Mouse (Mus musculus) heart, embryonic 13.5 days (tissue): Measurements from ENCODE around the gene Fancc. TPM values are rescaled to one million over a fixed set of nuclear protein-coding genes. Genes with fewer than 3 reads are reported as not detected.

Experiments
- ATAC-seq: fragments of 200-750 bp; cut with Nextera tagmentation; 2 replicates; pipeline ENCODE4 v1.8.0; 2017; ENCODE audit warnings: moderate TSS enrichment; ENCODE audit not compliant: insufficient number of reproducible peaks, low FRiP score, low TSS enrichment; ENCODE audit errors: extremely low read depth
- H3K27ac ChIP-seq: fragments of 300-500 bp; sonication (generic); replicated peaks from 2 replicates; pipeline ENCODE4 v1.5.1; 2015; ENCODE audit warnings: moderate library complexity, mild to moderate bottlenecking, inconsistent platforms
- H3K27me3 ChIP-seq: fragments of 300-500 bp; sonication (generic); replicated peaks from 2 replicates; pipeline ENCODE4 v1.6.1; 2015; ENCODE audit warnings: mild to moderate bottlenecking, inconsistent platforms
- H3K36me3 ChIP-seq: fragments of 300-500 bp; sonication (generic); 2 replicates; pipeline ENCODE4 v1.6.1; 2015; ENCODE audit warnings: mild to moderate bottlenecking, inconsistent platforms
- H3K4me1 ChIP-seq: fragments of 300-500 bp; sonication (generic); 2 replicates; pipeline ENCODE4 v1.6.1; 2015; ENCODE audit warnings: inconsistent platforms
- H3K4me2 ChIP-seq: fragments of 300-500 bp; sonication (generic); 2 replicates; pipeline ENCODE4 v1.6.1; 2015; ENCODE audit warnings: inconsistent platforms, mild to moderate bottlenecking, moderate library complexity
- H3K4me3 ChIP-seq: fragments of 300-500 bp; sonication (generic); 2 replicates; pipeline ENCODE4 v1.5.1; 2015; ENCODE audit warnings: moderate library complexity, mild to moderate bottlenecking, inconsistent platforms
- H3K9ac ChIP-seq: fragments of 300-500 bp; sonication (generic); 2 replicates; pipeline ENCODE4 v1.6.1; 2015; ENCODE audit warnings: inconsistent platforms, mild to moderate bottlenecking, moderate library complexity
- H3K9me3 ChIP-seq: fragments of 300-500 bp; sonication (generic); 2 replicates; pipeline ENCODE4 v1.6.1; 2016; ENCODE audit warnings: inconsistent platforms
- WGBS: fragments of 180-500 bp; shearing (Covaris S2); methylation state at CpG from one replicate; pipeline ENCODE4 v1.1.7; 2015; ENCODE audit warnings: mixed read lengths; 5-methylcytosine and 5-hydroxymethylcytosine counted together
- polyA plus RNA-seq: library from polyadenylated mRNA; unstranded; fragments of >200 nt; fragmentation: Nextera tagmentation; extraction: Ambion mirVana; gene quantifications from 2 replicates; pipeline ENCODE4 v1.2.1, GENCODE M21; 2015

Fancc gene
- polyA plus RNA-seq, 1 experiment from 2014 or later, result 14.0 TPM

DNA sequence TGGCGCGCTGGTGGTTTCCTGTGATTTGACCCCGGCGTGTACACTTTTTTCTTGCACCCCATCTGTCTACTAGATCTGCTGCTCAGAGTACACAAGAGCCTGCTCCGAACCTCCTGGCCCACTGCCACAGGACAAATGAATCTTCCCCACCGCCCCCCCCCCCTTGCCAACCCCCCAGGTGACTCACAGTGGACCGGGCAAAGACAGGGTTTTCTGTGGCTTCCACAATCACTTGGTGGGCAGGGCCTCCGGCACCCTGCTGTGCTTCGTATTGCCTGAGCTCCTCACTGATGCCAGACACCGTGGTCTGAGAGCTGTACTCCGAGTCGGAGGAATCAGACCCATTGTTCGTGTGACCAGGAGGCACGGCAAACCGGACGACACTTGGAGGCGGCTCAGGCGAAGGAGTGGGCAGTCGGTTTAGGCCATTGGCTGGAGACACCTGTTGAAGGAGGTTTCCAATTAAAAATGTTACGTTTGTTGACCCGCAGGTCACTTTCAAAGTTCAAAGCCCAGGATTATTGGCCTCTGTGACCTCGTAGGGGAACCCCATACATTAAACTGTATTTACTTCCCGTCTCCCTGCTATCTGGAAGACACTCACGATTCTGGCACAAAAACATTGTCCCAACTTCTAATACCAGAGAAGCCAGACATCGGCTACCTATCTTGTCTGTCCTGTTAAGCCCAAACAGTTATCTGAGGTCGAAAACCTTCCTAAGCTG lies 16.5 kb upstream of the Fancc start:
- Histone ChIP-seq H3K27me3 (no peaks in the 10 kb centered on the region), H3K9ac (no peak overlapping the region), H3K9me3 (no peaks in the 10 kb centered on the region), H3K4me3 (no peak overlapping the region), H3K27ac (no peak overlapping the region), H3K4me2 (no peak overlapping the region), H3K36me3 (peaks cover 98% of the 10 kb centered on the region), H3K4me1 (peaks cover 15% of the 10 kb centered on the region)
- 86% methylated on average over 26 of the region's 26 CpGs for WGBS
- ATAC-seq, result no peak

DNA sequence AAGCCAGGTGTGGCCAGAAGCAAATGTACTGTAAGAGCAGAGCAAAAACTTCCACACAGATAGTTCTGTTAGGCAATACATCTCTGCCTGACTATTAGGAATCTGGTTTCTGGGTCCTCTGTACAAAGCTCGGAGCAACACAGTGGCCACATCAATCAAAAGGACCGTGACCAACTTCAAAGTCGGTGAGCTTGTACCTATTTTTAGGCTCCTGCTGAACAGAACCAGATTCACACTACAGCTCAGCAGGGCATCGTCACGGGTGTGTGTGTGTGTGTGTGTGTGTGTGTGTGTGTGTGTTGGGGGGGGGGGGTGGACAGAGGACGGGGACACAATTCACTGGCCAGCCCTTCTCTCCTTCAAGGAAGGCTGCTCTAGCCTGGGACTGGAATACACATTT lies 15.3 kb upstream of the Fancc start:
- ATAC-seq, result no peak
- Histone ChIP-seq H3K4me2 (no peak overlapping the region), H3K9ac (no peak overlapping the region), H3K4me1 (peaks cover 15% of the 10 kb centered on the region), H3K27me3 (no peaks in the 10 kb centered on the region), H3K36me3 (peaks cover 98% of the 10 kb centered on the region), H3K27ac (peak overlapping the region; percentile 53), H3K9me3 (no peaks in the 10 kb centered on the region), H3K4me3 (no peak overlapping the region)
- 55% methylated on average over 6 of the region's 6 CpGs for WGBS

DNA sequence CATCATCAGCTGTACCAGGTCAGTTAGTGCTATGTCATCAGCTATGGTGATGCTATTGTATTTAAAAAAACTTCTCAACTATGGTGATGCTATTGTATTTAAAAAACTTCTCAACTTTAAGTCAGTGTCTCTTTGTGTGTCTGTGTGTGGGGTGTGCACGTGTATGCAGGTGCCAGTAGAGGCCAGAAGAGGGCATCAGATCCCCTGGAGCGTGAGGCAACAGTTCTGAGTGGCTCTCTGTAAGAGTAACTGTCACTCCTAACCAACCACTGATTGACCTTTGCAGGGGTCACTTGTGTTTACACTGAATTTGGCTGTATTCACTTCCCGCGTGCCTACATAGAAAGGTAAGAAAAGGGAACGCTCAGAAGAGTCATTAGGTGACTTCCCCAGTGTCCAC lies 10.7 kb upstream of the Fancc start:
- no peak overlapping the region for H3K9ac ChIP-seq

DNA sequence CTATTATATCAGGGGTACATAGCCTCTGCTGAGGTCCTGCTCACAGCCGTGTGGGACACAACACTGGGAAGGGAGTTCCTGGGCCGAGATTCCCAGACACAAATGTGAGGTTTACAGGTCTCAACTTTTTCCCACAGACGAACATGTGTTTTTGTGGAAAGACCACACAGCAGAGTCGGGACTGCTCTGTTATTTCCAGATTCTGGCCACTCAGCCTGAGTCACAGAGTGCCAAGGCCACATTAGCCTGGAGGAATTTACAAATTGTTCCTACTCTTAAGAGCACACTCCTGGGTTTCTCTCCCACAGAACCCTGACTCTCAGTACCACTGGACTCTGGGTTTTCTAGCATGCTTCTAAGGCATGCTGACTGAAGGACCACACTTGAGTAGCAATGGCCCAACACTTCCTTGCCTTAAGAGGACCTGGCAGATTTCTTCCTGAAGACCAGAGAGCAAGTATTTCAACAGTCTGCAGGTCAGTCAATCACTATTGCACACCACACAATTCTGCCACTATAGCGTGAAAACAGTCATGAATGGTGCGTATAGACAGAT lies 10.0 kb upstream of the Fancc start:
- WGBS, result 85% methylated on average over 6 of the region's 6 CpGs
- H3K4me3 ChIP-seq, result no peak overlapping the region
- H3K36me3 ChIP-seq, result peaks cover 47% of the 10 kb centered on the region
- H3K4me1 ChIP-seq, result peaks cover under 1% of the 10 kb centered on the region
- no peak for ATAC-seq
- no peaks in the 10 kb centered on the region for H3K27me3 ChIP-seq
- H3K9ac ChIP-seq, result no peak overlapping the region
- H3K27ac ChIP-seq, result no peak overlapping the region
- H3K9me3 ChIP-seq, result no peaks in the 10 kb centered on the region
- H3K4me2 ChIP-seq, result no peak overlapping the region

More for the DNA sequence above, 10.7 kb upstream of the Fancc start:
- no peak overlapping the region for H3K4me2 ChIP-seq
- H3K27ac ChIP-seq, result no peak overlapping the region
- H3K4me3 ChIP-seq, result no peak overlapping the region
- WGBS, result 86% methylated on average over 5 of the region's 5 CpGs
- H3K36me3 ChIP-seq, result peaks cover 55% of the 10 kb centered on the region
- H3K9me3 ChIP-seq, result no peaks in the 10 kb centered on the region
- no peaks in the 10 kb centered on the region for H3K27me3 ChIP-seq
- no peak for ATAC-seq
- H3K4me1 ChIP-seq, result peaks cover 8% of the 10 kb centered on the region

DNA sequence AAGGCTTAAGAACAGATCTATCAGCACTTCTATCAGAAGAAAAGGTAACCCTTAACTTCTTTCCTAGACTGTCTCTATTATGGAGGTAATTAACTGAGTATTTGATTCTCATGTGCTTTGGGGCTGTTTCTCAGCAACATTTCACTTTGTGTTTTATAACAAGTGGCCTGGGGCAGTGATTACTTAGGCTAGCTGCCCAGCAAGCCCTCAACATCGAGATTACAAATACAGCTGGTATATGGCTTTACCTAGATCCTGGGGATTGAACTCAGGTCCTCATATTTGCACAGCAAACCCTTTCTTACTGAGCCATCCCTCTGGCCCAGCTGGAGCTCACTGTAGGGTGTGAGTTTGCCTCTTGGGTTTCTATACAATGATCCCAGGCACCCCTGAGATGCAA lies 9.3 kb upstream of the Fancc start:
- Histone ChIP-seq H3K9me3 (no peaks in the 10 kb centered on the region), H3K4me1 (no peaks in the 10 kb centered on the region), H3K9ac (no peak overlapping the region), H3K4me2 (no peak overlapping the region), H3K27ac (no peak overlapping the region), H3K27me3 (no peaks in the 10 kb centered on the region), H3K4me3 (no peak overlapping the region), H3K36me3 (peaks cover 40% of the 10 kb centered on the region)
- WGBS, result 63% methylated on average over 1 of the region's 1 CpGs
- no peak for ATAC-seq

DNA sequence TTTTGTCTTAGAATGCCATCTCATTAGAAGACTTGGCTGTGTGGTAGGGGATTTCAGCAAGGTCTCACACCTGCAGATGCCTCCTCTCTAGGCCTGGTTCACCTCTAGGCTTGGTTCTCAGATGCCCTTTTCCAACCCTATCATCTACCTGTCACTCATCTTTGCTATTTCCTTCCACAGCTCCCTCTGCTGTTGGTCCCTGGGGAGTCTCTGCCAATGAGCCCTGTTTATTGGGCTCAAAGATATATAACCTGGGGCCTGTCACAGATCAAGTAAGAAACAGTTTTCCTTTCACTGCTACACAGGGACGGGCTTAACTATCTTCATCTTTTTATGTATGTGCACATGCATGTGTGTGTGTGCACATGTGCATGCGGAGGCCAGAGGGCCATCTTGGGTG lies 5.3 kb upstream of the Fancc start:
- H3K27me3 ChIP-seq, result no peaks in the 10 kb centered on the region
- no peaks in the 10 kb centered on the region for H3K9me3 ChIP-seq
- WGBS, result 80% methylated on average over 2 of the region's 2 CpGs
- ATAC-seq, result no peak
- H3K36me3 ChIP-seq, result peaks cover 3% of the 10 kb centered on the region
- H3K4me1 ChIP-seq, result no peaks in the 10 kb centered on the region
- H3K9ac ChIP-seq, result no peak overlapping the region
- no peak overlapping the region for H3K4me2 ChIP-seq
- no peak overlapping the region for H3K27ac ChIP-seq
- H3K4me3 ChIP-seq, result no peak overlapping the region

DNA sequence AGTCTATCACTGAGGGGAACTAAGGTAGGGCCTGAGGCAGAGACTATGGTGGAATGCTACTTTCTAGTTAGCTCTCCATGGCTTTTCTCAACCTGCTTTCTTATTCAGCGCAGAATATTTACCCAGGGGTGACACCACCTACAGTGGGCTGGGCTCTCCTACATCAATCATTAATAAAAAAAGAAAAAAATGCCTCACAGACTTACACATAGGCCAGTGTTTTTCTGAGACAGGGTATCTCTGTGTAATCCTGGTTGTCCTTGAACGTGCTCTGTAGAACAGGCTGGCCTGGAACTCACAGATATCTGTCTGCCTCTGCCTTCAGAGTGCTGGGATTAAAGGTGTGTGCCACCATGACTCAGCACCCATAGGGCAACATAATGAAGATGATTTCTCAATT lies 2.4 kb upstream of the Fancc start:
- Histone ChIP-seq H3K9ac (no peak overlapping the region), H3K27ac (no peak overlapping the region), H3K4me3 (no peak overlapping the region), H3K36me3 (no peaks in the 10 kb centered on the region), H3K9me3 (no peaks in the 10 kb centered on the region), H3K27me3 (no peaks in the 10 kb centered on the region), H3K4me2 (no peak overlapping the region), H3K4me1 (peaks cover 8% of the 10 kb centered on the region; the same call in 1 of the 2 replicates)
- no peak for ATAC-seq
- 82% methylated on average over 2 of the region's 2 CpGs for WGBS

DNA sequence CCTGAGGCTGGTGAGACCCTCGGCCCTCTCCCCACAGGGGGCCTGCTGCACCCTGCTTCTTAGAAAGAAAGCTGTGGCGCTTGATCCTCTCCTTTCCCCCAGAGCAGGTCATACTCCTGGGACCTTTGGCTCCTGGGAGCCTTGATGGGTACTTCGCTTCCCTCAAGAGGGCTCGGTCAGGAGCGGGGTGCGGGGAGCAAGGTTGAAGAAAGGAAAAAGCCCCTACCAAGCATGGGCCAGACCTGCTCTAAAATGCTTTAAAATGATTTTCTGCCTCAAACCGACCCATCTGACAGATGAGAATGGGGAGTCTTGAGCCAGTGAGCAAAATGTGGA lies 9.4 kb downstream of the Fancc start:
- Histone ChIP-seq H3K36me3 (no peaks in the 10 kb centered on the region), H3K9ac (no peak overlapping the region), H3K4me2 (no peak overlapping the region), H3K9me3 (no peaks in the 10 kb centered on the region), H3K27me3 (no peaks in the 10 kb centered on the region), H3K27ac (no peak overlapping the region), H3K4me3 (no peak overlapping the region), H3K4me1 (no peaks in the 10 kb centered on the region)
- WGBS, result 63% methylated on average over 7 of the region's 7 CpGs
- no peak for ATAC-seq

DNA sequence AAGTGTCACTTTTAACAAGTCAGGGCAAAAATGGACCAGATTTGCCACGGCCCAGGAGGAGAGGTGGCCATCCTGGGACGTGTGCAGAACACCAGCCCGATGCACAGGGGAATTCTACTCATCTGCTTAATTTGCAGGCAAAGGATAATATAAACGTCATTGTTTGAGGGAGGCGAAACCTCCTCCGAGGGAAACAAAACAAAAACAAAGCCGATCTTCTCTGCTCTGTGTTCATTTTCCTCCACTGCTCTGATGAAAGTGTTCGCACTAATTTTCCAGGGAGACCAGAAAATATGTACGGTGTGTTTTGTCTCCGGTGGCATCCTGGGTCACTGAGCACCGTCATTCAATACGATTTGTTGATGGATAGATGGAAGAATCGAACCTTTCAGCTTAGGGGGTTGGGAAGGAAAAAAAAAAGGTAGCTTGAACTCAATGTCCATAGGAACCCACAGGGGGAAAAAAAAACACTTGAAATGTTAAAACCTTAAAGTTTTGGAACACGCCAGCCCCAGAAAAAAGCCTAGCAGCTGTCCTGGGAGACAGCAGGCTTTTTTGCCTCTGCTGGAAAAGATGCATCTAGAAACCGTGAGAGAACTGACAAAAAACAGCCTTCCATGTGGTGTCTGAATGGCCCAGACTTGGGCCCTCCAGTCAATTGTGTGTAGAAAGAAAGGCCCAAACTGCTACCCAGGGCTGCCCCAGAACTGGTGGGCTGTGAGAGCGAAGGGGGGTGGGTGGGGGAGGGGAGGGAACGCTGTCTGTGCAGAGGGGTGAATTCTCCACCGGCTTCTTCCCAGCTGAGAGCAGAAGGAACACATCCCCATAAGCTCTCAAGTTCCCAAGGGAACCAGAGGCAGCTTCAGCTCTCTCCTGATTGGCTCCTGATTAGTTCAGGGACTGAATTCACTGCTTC lies 10.0 kb downstream of the Fancc start:
- Histone ChIP-seq H3K4me1 (no peaks in the 10 kb centered on the region), H3K9me3 (no peaks in the 10 kb centered on the region), H3K27me3 (no peaks in the 10 kb centered on the region), H3K9ac (no peak overlapping the region), H3K4me2 (peak overlapping the region; percentile 9; the same call in 1 of the 2 replicates), H3K27ac (no peak overlapping the region), H3K36me3 (no peaks in the 10 kb centered on the region), H3K4me3 (no peak overlapping the region)
- WGBS, result 44% methylated on average over 18 of the region's 18 CpGs
- no peak for ATAC-seq

DNA sequence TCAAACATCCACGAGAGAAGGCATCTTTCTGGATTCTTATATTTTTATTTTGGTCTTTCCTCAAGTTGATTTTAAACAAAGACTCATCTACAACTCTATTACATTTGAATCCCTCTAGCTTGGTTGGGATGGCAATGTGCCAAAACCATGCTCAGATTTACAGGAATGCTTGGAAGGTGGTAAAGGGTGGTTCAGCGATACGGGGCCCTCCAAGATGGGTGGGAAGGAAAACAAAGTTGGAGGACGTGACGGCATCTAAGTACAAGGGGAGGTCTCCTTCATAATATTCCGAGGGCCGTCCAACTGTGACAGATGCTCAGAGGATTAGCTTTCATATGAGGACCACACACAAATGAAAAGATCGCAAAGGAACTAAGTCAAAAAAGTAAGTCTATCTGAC lies 21.7 kb downstream of the Fancc start:
- H3K4me2 ChIP-seq, result 0 out of 2 replicates have a peak overlapping the region, but pooled peaks have one; percentile 9
- H3K9ac ChIP-seq, result no peak overlapping the region
- H3K27me3 ChIP-seq, result no peaks in the 10 kb centered on the region
- no peak overlapping the region for H3K27ac ChIP-seq
- no peaks in the 10 kb centered on the region for H3K36me3 ChIP-seq
- ATAC-seq, result no peak
- peaks cover 15% of the 10 kb centered on the region for H3K4me1 ChIP-seq
- WGBS, result 58% methylated on average over 8 of the region's 8 CpGs
- no peaks in the 10 kb centered on the region for H3K9me3 ChIP-seq
- H3K4me3 ChIP-seq, result no peak overlapping the region

DNA sequence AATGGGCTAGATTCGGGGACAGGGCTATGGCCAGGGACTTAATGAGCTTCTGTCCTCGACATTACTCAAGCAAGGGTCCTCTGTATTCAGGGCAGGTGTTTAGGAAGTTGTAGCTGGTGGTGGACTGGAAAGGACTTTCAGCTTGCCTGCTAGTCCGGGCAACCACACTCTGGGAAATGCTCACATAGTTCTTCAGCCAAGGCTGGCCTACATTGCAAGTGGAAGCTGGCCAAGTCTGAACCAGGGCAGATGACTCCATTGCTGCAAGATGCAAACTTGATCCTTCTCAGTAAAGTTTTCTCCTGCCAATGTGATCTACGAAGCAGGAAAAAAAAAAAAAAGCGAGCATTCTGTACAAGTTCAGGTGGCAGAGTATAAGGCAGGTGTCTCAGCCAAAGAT lies 44.2 kb downstream of the Fancc start:
- Histone ChIP-seq H3K9me3 (no peaks in the 10 kb centered on the region), H3K27ac (no peak overlapping the region), H3K9ac (no peak overlapping the region), H3K4me1 (no peaks in the 10 kb centered on the region), H3K36me3 (no peaks in the 10 kb centered on the region), H3K4me3 (no peak overlapping the region), H3K4me2 (no peak overlapping the region), H3K27me3 (no peaks in the 10 kb centered on the region)
- no peak for ATAC-seq
- WGBS, result 72% methylated on average over 5 of the region's 5 CpGs
